Mouse (Mus musculus) cortical plate, adult 2 months (tissue): Measurements from ENCODE around the gene Lrp2.

Experiments used
- CTCF ChIP-seq: fragments of 200-500 bp; IDR thresholded peaks from 2 replicates; pipeline ENCODE4 v1.5.1; 2011; ENCODE audit warnings: mild to moderate bottlenecking, control low read depth, low read length; ENCODE audit not compliant: insufficient read depth; ENCODE audit errors: extremely low read depth
- POLR2A ChIP-seq: fragments of 200-500 bp; IDR thresholded peaks from 2 replicates; pipeline ENCODE4 v1.6.1; 2011; ENCODE audit warnings: mild to moderate bottlenecking, low read length, control low read depth; ENCODE audit not compliant: insufficient read depth; ENCODE audit errors: extremely low read depth

- no peak for TF ChIP-seq CTCF
- no peak for TF ChIP-seq POLR2A
Observed at GRCm38 (mm10) chr2:69578206-69578605, 7.7 kb downstream of the Lrp2 start.
